Comparison of ENCODE assay signal across 8 mouse cellular contexts in the genomic region with DNA sequence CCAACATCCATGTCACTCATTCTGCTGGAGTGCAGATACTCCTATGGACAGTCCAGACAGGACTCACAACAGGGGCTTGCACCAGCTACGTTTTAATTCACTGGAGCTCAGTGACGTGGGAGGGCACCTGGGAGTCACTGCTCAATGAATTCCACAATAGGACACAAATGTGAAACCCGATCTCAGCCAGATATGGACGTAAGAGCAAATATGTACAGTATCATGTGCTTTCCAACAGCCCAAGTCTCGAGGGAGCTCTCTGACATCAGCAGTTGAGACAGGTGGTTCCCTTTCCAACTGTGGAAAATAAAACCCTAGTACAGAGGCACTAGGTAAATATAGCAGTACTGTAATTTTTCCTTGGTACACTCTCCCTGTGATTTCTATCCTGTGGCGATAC. TPM values are rescaled to one million over a fixed set of nuclear protein-coding genes. Genes with fewer than 3 reads are reported as not detected.
DNase-seq lines count a peak whose midpoint lies in the region; ATAC-seq lines count a peak whose summit lies in the region.

Gene Ppargc1a (minus strand): TSS at position 68 of the 400 bp plus-strand sequence.

- H3K36me3 ChIP-seq in lung, embryonic 15.5 days = no peaks in the 10 kb centered on the region

- WGBS in lung, embryonic 15.5 days = 28% methylated on average over 6 of the region's 6 CpGs

- no peak within 1 kb of the TSS for H3K4me3 ChIP-seq in lung, embryonic 15.5 days

- peak; percentile 17; the same call in 1 of the 2 replicates for ATAC-seq in cerebellum, adult (ENCODE audit: insufficient number of reproducible peaks, low FRiP score, low TSS enrichment)
- no peak; the same call in 1 of the 2 replicates for ATAC-seq in lung, embryonic 15.5 days (ENCODE audit: borderline replicate concordance, extremely low read depth, low FRiP score, low TSS enrichment)
- ATAC-seq in inflammation-experienced regulatory T-cells, adult 6 months = no peak

- no peaks in the 10 kb centered on the region for H3K27me3 ChIP-seq in lung, embryonic 15.5 days

- H3K27ac ChIP-seq in lung, embryonic 15.5 days = peak within 1 kb of the TSS; percentile 50

- H3K9ac ChIP-seq in lung, embryonic 15.5 days = no peak within 1 kb of the TSS

- no peaks in the 10 kb centered on the region for H3K9me3 ChIP-seq in lung, embryonic 15.5 days

- H3K4me1 ChIP-seq in lung, embryonic 15.5 days = 0 out of 2 replicates have a peak, but pooled peaks cover 6% of the 10 kb centered on the region

- H3K4me2 ChIP-seq in lung, embryonic 15.5 days = peak within 1 kb of the TSS; percentile 20; the same call in 1 of the 2 replicates

- no peak for DNase-seq in cerebellum, postnatal 36 days
- no peak for DNase-seq in lung, postnatal 25 days (ENCODE audit: low spot score)
- no peak for DNase-seq in layer of hippocampus, postnatal 10 days (ENCODE audit: low spot score in 2 of 2)
- peak; percentile 23 for DNase-seq in retina, postnatal 1 day
- DNase-seq in yolk sac, embryonic 10.5 days (ENCODE audit: low spot score) = no peak

RNA-seq across cellular contexts. Expression of gene Ppargc1a, which starts in this region (rescaled TPM):
- 5.7 and 6.5 TPM in 2 replicates for polyA plus RNA-seq in lung, embryonic 15.5 days (2015; fragmentation: Nextera tagmentation; extraction: Ambion mirVana)
- total RNA-seq in layer of hippocampus, postnatal 10 days (2021) = 10 to 100 TPM; 41.0 to 49.1 TPM
- polyA plus RNA-seq in inflammation-experienced regulatory T-cells, adult 6 months (2017; shearing (Covaris generic)) = under 1 TPM in 1 of 3 experiments, not detected in 2; 0.15 TPM
